Mouse (Mus musculus) stomach, postnatal 0 days (tissue): ENCODE results near the gene Kif28. TPM values are rescaled to one million over a fixed set of nuclear protein-coding genes. Genes with fewer than 3 reads are reported as not detected.

Source experiments
- ATAC-seq: fragments of 200-750 bp; cut with Nextera tagmentation; 2 replicates; pipeline ENCODE4 v1.8.0; 2017; ENCODE audit not compliant: low FRiP score, low TSS enrichment
- DNase-seq: peaks from one replicate; pipeline ENCODE4 v3.0.0-alpha.2; 2016; ENCODE audit warnings: low spot score
- H3K27ac ChIP-seq: fragments of 300-500 bp; sonication (generic); replicated peaks from 2 replicates; pipeline ENCODE4 v1.5.1; 2014; ENCODE audit warnings: mild to moderate bottlenecking, control low read depth
- H3K27me3 ChIP-seq: fragments of 300-500 bp; sonication (generic); 2 replicates; pipeline ENCODE4 v1.6.1; 2014; ENCODE audit warnings: low read length; ENCODE audit not compliant: control insufficient read depth, insufficient read depth
- H3K36me3 ChIP-seq: fragments of 300-500 bp; sonication (generic); 2 replicates; pipeline ENCODE4 v1.6.1; 2014; ENCODE audit warnings: low read length, mixed read lengths; ENCODE audit not compliant: control insufficient read depth, insufficient read depth
- H3K4me1 ChIP-seq: fragments of 300-500 bp; sonication (generic); replicated peaks from 2 replicates; pipeline ENCODE4 v1.6.1; 2014; ENCODE audit warnings: antibody characterized with exemption; ENCODE audit not compliant: control insufficient read depth, insufficient read depth
- H3K4me2 ChIP-seq: fragments of 300-500 bp; sonication (generic); replicated peaks from 2 replicates; pipeline ENCODE4 v1.6.1; 2014; ENCODE audit warnings: low read depth, mild to moderate bottlenecking, control low read depth, moderate library complexity
- H3K4me3 ChIP-seq: fragments of 300-500 bp; sonication (generic); 2 replicates; pipeline ENCODE4 v1.5.1; 2014; ENCODE audit warnings: low read depth, low read length, control low read depth
- H3K9ac ChIP-seq: fragments of 300-500 bp; sonication (generic); 2 replicates; pipeline ENCODE4 v1.6.1; 2014; ENCODE audit warnings: mild to moderate bottlenecking, low read length, control low read depth, mixed read lengths
- H3K9me3 ChIP-seq: fragments of 300-500 bp; sonication (generic); 2 replicates; pipeline ENCODE4 v1.6.1; 2016; ENCODE audit warnings: low read length; ENCODE audit not compliant: control insufficient read depth
- CTCF ChIP-seq: IDR thresholded peaks from 2 replicates; pipeline ENCODE4 v1.5.1; 2016; ENCODE audit warnings: antibody characterized with exemption, low read depth, mild to moderate bottlenecking, moderate library complexity
- EP300 ChIP-seq: optimal IDR thresholded peaks from 2 replicates; pipeline ENCODE3; 2016; ENCODE audit warnings: antibody characterized with exemption
- WGBS: fragments of 180-500 bp; shearing (Covaris S2); extraction: QIAGEN DNeasy Blood & Tissue Kit; methylation state at CpG from one replicate; pipeline ENCODE4 v1.1.7; 2014; 5-methylcytosine and 5-hydroxymethylcytosine counted together
- polyA plus RNA-seq: library from polyadenylated mRNA; unstranded; fragments of >200 nt; fragmentation: Nextera tagmentation; extraction: Ambion mirVana; gene quantifications from 2 replicates; pipeline ENCODE4 v1.2.1, GENCODE M21; 2015

The Kif28 gene
- polyA plus RNA-seq, 1 experiment from 2014 or later = not detected

DNA sequence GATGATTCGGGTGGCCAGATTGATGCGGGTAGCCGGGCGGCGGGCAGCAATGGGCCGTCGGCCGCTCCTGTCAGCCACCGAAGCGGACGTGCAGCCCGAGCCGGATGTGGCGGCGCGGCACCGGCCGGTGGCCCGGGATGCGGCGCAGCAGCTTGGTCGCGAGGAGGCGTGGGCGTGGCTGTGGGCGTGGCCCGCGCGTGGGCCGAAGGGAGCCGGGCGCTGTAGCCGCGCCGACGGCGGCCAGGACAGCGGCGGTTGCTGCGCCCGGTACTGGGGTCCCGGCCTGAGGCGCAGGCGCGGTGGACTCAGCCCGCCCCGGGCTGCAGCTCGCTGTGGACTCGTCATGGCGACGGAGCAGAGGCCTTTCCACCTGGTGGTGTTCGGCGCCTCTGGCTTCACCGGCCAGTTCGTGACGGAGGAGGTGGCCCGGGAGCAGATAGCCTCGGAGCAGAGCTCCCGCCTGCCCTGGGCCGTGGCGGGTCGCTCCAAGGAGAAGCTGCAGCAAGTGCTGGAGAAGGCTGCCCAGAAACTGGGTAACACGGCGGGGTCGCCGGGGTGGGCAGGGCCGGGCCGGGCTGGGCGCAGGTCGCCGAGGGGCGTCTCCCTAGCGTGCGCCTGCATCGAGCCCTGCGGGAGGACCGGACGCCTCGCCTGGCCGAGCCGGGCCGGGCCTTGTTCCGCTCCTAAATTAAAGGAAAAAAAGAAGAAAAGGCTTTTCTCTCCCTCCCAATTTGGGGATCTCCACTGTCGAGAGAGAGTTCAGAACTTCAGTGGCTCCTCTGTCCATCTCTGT is 76.9 kb downstream of the Kif28 start, which contains the start of gene Sccpdh:
Sccpdh (plus strand) TSS at position 198 of the 793 bp plus-strand sequence.
- H3K4me2 ChIP-seq = peak within 1 kb of the TSS; percentile 95
- WGBS = under 1% methylated on average over 54 of the region's 84 CpGs
- peak; percentile 10; the same call in 1 of the 2 replicates for TF ChIP-seq CTCF
- TF ChIP-seq EP300 = no peak
- peak; percentile 95 for ATAC-seq
- peak within 1 kb of the TSS; percentile 80 for H3K9ac ChIP-seq
- H3K27ac ChIP-seq = peak within 1 kb of the TSS; percentile 80
- H3K36me3 ChIP-seq = no peaks in the 10 kb centered on the region
- H3K4me3 ChIP-seq = peak within 1 kb of the TSS; percentile 84
- H3K27me3 ChIP-seq = no peaks in the 10 kb centered on the region
- DNase-seq = peak; percentile 90
- H3K9me3 ChIP-seq = no peaks in the 10 kb centered on the region
- no peaks in the 10 kb centered on the region for H3K4me1 ChIP-seq

GRCm38 (mm10) chr1:179667450-179667849 is 77.6 kb downstream of the Kif28 start:
- Histone ChIP-seq H3K9me3 (no peaks in the 10 kb centered on the region), H3K27me3 (no peaks in the 10 kb centered on the region), H3K4me3 (peak overlapping the region; percentile 84), H3K4me1 (no peaks in the 10 kb centered on the region), H3K9ac (peak overlapping the region; percentile 80; the same call in 1 of the 2 replicates), H3K27ac (0 out of 2 replicates have a peak overlapping the region, but pooled peaks have one; percentile 80), H3K4me2 (peak overlapping the region; percentile 95), H3K36me3 (no peaks in the 10 kb centered on the region)
- 19% methylated on average over 7 of the region's 7 CpGs for WGBS
- DNase-seq (no peak), ATAC-seq (no peak)
- TF ChIP-seq EP300 (no peak), CTCF (no peak)

DNA sequence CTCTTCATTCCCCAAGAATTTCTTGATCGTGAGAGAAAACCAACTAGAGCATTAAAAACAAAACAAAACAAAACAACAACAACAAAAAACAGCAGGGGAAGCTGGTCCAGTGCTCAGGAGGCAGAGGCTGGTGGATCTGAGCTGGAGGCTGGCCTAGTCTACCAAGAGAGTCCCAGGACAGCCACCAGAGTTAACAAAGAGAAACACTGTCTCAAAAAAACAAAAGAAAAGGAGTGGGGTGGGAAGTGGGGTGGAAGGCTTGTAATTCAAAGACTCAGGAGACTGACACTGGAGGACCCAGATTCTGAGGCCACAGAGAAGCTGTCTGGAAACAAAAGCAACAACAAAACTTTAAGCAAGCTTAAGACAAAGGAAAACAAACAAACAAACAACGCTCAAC is 78.1 kb downstream of the Kif28 start:
- Histone ChIP-seq H3K4me2 (no peak overlapping the region), H3K27ac (no peak overlapping the region), H3K27me3 (no peaks in the 10 kb centered on the region), H3K9ac (no peak overlapping the region), H3K36me3 (no peaks in the 10 kb centered on the region), H3K9me3 (no peaks in the 10 kb centered on the region), H3K4me3 (no peak overlapping the region), H3K4me1 (no peaks in the 10 kb centered on the region)
- ATAC-seq (no peak), DNase-seq (no peak)
- 82% methylated on average over 2 of the region's 2 CpGs for WGBS
- no peak for TF ChIP-seq CTCF

DNA sequence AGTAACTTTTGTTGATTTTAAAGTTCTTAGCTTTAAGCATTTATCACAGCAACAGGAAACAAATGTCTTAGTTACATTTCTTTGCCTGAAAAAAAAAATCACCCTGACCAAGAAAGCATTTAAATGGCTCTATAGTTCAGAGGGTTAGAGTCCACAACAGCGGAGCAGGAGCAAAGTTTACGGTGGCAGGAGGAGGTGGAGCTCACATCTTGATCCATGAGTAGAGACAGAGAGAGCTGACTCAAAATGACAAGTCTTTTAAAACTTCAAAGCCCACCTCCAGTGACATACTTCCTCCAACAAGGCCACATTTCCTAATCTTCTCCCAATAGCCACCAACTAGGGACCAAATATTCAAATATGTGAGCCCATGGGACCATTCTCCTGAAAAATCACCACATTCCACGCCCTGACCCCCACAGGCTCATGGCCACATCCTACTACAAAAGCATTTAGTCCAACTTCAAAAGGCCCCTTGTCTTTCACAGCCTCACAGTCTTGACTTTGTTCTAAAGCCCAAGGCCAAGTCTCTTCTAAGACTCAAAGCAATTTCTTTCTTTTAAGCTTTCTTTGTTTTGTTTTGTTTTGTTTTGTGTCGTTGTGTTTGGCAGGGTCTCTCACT is 80.7 kb downstream of the Kif28 start:
- TF ChIP-seq EP300 (no peak), CTCF (no peak)
- ATAC-seq = no peak
- H3K36me3 ChIP-seq = no peaks in the 10 kb centered on the region
- no peak overlapping the region for H3K27ac ChIP-seq
- DNase-seq = no peak
- WGBS = 42% methylated on average over 4 of the region's 4 CpGs
- H3K4me1 ChIP-seq = no peaks in the 10 kb centered on the region
- no peaks in the 10 kb centered on the region for H3K9me3 ChIP-seq
- no peak overlapping the region for H3K9ac ChIP-seq
- H3K27me3 ChIP-seq = no peaks in the 10 kb centered on the region
- H3K4me2 ChIP-seq = no peak overlapping the region
- no peak overlapping the region for H3K4me3 ChIP-seq

- Histone ChIP-seq H3K4me1 (no peaks in the 10 kb centered on the region), H3K9me3 (no peaks in the 10 kb centered on the region), H3K4me3 (no peak overlapping the region), H3K27ac (no peak overlapping the region), H3K36me3 (no peaks in the 10 kb centered on the region), H3K4me2 (no peak overlapping the region), H3K9ac (no peak overlapping the region), H3K27me3 (no peaks in the 10 kb centered on the region)
- ATAC-seq (no peak), DNase-seq (no peak)
- TF ChIP-seq CTCF (no peak), EP300 (no peak)
- WGBS = 86% methylated on average over 5 of the region's 5 CpGs
These were observed 82.0 kb downstream of the Kif28 start for GRCm38 (mm10) chr1:179663065-179663464.

DNA sequence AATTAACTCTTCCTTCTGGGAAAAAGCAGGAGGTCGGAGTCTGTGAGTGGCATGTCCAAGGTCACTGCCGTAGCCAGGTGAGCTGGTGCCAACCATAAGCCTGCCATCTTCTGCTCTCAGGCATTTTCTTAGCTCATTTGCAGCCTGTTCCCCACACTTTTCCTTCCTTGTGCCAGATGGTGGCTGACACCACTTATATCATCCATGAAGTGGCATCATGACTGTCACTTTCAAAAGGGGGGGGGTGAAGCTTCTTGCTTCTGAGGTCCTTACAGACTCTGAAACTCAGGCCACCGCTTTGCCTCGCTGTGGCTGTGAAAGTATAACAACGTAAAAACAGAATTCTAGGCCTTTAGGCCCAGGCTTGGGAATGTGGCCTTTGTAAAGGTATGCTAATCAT is 93.8 kb downstream of the Kif28 start:
- no peak for TF ChIP-seq CTCF
- TF ChIP-seq EP300 = no peak
- Histone ChIP-seq H3K4me1 (no peaks in the 10 kb centered on the region), H3K9ac (no peak overlapping the region), H3K4me3 (no peak overlapping the region), H3K27ac (no peak overlapping the region), H3K27me3 (no peaks in the 10 kb centered on the region), H3K36me3 (no peaks in the 10 kb centered on the region), H3K4me2 (no peak overlapping the region), H3K9me3 (no peaks in the 10 kb centered on the region)
- no peak for ATAC-seq
- DNase-seq = no peak
- WGBS = 74% methylated on average over 5 of the region's 5 CpGs
